In the genomic region with DNA sequence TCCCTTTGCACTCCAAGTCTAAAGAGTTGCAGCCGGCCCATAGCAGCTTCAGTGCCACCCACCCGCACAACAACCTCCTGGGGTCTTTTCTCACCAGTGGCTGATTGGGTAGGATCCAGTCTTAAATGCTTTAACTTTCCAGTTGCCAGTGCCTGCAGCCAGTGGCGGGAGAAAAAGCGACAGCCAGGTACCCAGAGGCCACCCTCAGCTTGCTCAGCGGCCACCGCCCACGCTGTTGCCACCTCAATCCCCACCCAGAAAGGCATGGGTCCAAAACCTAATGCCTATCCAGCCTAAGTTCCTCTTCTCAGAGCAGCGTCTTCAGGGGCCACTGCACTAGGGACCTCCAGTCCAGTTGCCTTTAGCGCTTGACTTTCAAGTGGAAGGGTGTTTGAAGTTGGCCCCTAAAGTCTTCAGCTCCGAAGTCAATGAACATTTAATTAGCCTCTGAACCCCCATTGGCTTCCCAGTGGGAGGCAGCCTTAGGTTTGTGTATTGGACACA, we compare ENCODE assay signal across 9 mouse cellular contexts. TPM values are rescaled to one million over a fixed set of nuclear protein-coding genes. Genes with fewer than 3 reads are reported as not detected.
DNase-seq lines count a peak whose midpoint lies in the region; ATAC-seq and TF ChIP-seq lines count a peak whose summit lies in the region.
"Had no signal": no experiment of that assay in that cellular context is flagged by ENCODE, and none has a peak within 500 bp of the region (broad histone marks: within the 10 kb centered on the region; RNA-seq: fewer than 3 reads in every experiment).

No protein-coding gene starts in this region.

- peak overlapping the region; percentile 85 for H3K9ac ChIP-seq in limb, embryonic 14.5 days (ENCODE audit: low read depth, low read length, severe bottlenecking)
- no peak overlapping the region for H3K9ac ChIP-seq in stomach, embryonic 15.5 days

- WGBS in limb, embryonic 14.5 days, result 19% methylated on average over 10 of the region's 10 CpGs
- WGBS in stomach, embryonic 15.5 days, result 21% methylated on average over 10 of the region's 10 CpGs

- no peaks in the 10 kb centered on the region for H3K36me3 ChIP-seq in limb, embryonic 14.5 days (ENCODE audit: control insufficient read depth, insufficient read depth, low read length)
- H3K36me3 ChIP-seq in stomach, embryonic 15.5 days, result no peaks in the 10 kb centered on the region

- peak overlapping the region; percentile 58 for H3K4me3 ChIP-seq in limb, embryonic 14.5 days (replicated peaks; ENCODE audit: low read length)
- H3K4me3 ChIP-seq in stomach, embryonic 15.5 days (replicated peaks), result peak overlapping the region; percentile 58

- peak overlapping the region; percentile 52 for H3K4me2 ChIP-seq in limb, embryonic 14.5 days (replicated peaks; ENCODE audit: low read depth, low read length, severe bottlenecking)
- peak overlapping the region; percentile 64 for H3K4me2 ChIP-seq in stomach, embryonic 15.5 days

- ATAC-seq in limb, embryonic 14.5 days (ENCODE audit: low FRiP score, low read depth), result no peak
- no peak for ATAC-seq in stomach, embryonic 15.5 days (ENCODE audit: insufficient read depth, low FRiP score, low read depth)

- DNase-seq in embryo, embryonic 10 days (ENCODE audit: low spot score), result peak; percentile 5
- DNase-seq in embryo, embryonic 11 days, result no peak
- peak; percentile 3 for DNase-seq in right cerebral cortex, postnatal 4 days
- DNase-seq in right cerebral cortex, postnatal 25 days, result no peak
- DNase-seq in limb, embryonic 14.5 days (ENCODE audit: low spot score), result no peak
- no peak for DNase-seq in retina, postnatal 1 day
- DNase-seq in spleen, postnatal 10 days (ENCODE audit: low spot score in 2 of 2), result no peak

- no peaks in the 10 kb centered on the region for H3K27me3 ChIP-seq in limb, embryonic 14.5 days (ENCODE audit: control insufficient read depth, insufficient read depth, low read length)
- H3K27me3 ChIP-seq in stomach, embryonic 15.5 days (replicated peaks), result no peaks in the 10 kb centered on the region; the same call in 1 of the 2 replicates

- no peaks in the 10 kb centered on the region for H3K9me3 ChIP-seq in limb, embryonic 14.5 days (ENCODE audit: control insufficient read depth, low read length)
- no peaks in the 10 kb centered on the region for H3K9me3 ChIP-seq in stomach, embryonic 15.5 days

- no peak for TF ChIP-seq POLR2A in limb, embryonic 14.5 days (IDR thresholded peaks at IDR 0.05; ENCODE audit: borderline replicate concordance, extremely low read depth, insufficient read depth, insufficient read length)

- H3K4me1 ChIP-seq in limb, embryonic 14.5 days (ENCODE audit: control insufficient read depth, insufficient read depth, low read length), result no peaks in the 10 kb centered on the region; the same call in 1 of the 2 replicates
- 0 out of 2 replicates have a peak, but pooled peaks cover 3% of the 10 kb centered on the region for H3K4me1 ChIP-seq in stomach, embryonic 15.5 days

- H3K27ac ChIP-seq in limb, embryonic 14.5 days (replicated peaks; ENCODE audit: low read depth, low read length), result peak overlapping the region; percentile 76; the same call in 1 of the 2 replicates
- no peak overlapping the region for H3K27ac ChIP-seq in stomach, embryonic 15.5 days

RNA-seq across cellular contexts. Expression of gene Aff2, which starts 1.0 kb away (rescaled TPM):
- polyA plus RNA-seq in limb, embryonic 14.5 days (2012; rRNA removed), result 6.9 and 7.1 TPM in 2 replicates
- 9.0 and 12.5 TPM in 2 replicates for polyA plus RNA-seq in limb, embryonic 14.5 days (2014; fragmentation: Nextera tagmentation; extraction: Ambion mirVana)
- polyA plus RNA-seq in stomach, embryonic 15.5 days (2015; fragmentation: Nextera tagmentation; extraction: Ambion mirVana), result 2.9 and 3.5 TPM in 2 replicates
- polyA plus RNA-seq: erythroblast, embryonic 14.5 days had no signal

Comparison
In these comparisons a context has a peak if more than half of its experiments do, and no peak if none do; other contexts are left out.
1. DNase-seq: peak in embryo, embryonic 10 days (single experiment) and right cerebral cortex, postnatal 4 days (single experiment); none in embryo, embryonic 11 days (single experiment), right cerebral cortex, postnatal 25 days (single experiment), limb, embryonic 14.5 days (single experiment), retina, postnatal 1 day (single experiment) and spleen, postnatal 10 days (0 of 2).